Mouse (Mus musculus) forebrain, embryonic 14.5 days (tissue): ENCODE results near the gene Ncbp1. TPM values are rescaled to one million over a fixed set of nuclear protein-coding genes. Genes with fewer than 3 reads are reported as not detected.
A peak's percentile ranks its signal among the peaks of the same experiment; 100 is the strongest.
"Not testable (repeated sequence)": the region's sequence is repeated elsewhere in the genome, so short reads cannot be mapped to it uniquely, and the experiment has no call there.

Experiments
- ATAC-seq: fragments of 200-750 bp; cut with Nextera tagmentation; 2 replicates; pipeline ENCODE4 v1.8.0; 2017; ENCODE audit warnings: mild to moderate bottlenecking, moderate library complexity
- DNase-seq: peaks from one replicate; pipeline ENCODE4 v3.0.0-alpha.2; 2015; ENCODE audit warnings: low spot score
- H3K27ac ChIP-seq: fragments of 300-500 bp; sonication (generic); 2 replicates; pipeline ENCODE4 v1.5.1; 2014; ENCODE audit warnings: low read depth, mild to moderate bottlenecking, control low read depth, low read length, moderate library complexity
- H3K27me3 ChIP-seq: fragments of 300-500 bp; sonication (generic); replicated peaks from 2 replicates; pipeline ENCODE4 v1.6.1; 2014; ENCODE audit warnings: low read length, control low read depth, mixed read lengths; ENCODE audit not compliant: control insufficient read depth, insufficient read depth
- H3K36me3 ChIP-seq: fragments of 300-500 bp; sonication (generic); 2 replicates; pipeline ENCODE4 v1.6.1; 2014; ENCODE audit warnings: low read length, control low read depth; ENCODE audit not compliant: control insufficient read depth, insufficient read depth
- H3K4me1 ChIP-seq: fragments of 300-500 bp; sonication (generic); 2 replicates; pipeline ENCODE4 v1.6.1; 2014; ENCODE audit warnings: antibody characterized with exemption, low read length, control low read depth; ENCODE audit not compliant: control insufficient read depth, insufficient read depth
- H3K4me2 ChIP-seq: fragments of 300-500 bp; sonication (generic); 2 replicates; pipeline ENCODE4 v1.6.1; 2014; ENCODE audit warnings: mild to moderate bottlenecking, control low read depth, low read length
- H3K4me3 ChIP-seq: fragments of 300-500 bp; sonication (generic); 2 replicates; pipeline ENCODE4 v1.5.1; 2014; ENCODE audit warnings: low read depth, low read length, control low read depth
- H3K9ac ChIP-seq: fragments of 300-500 bp; sonication (generic); 2 replicates; pipeline ENCODE4 v1.6.1; 2014; ENCODE audit warnings: mild to moderate bottlenecking, low read length, control low read depth, moderate library complexity
- H3K9me3 ChIP-seq: fragments of 300-500 bp; sonication (generic); replicated peaks from 2 replicates; pipeline ENCODE4 v1.6.1; 2016; ENCODE audit warnings: low read length, control low read depth, mixed read lengths; ENCODE audit not compliant: control insufficient read depth
- WGBS: fragments of 180-500 bp; shearing (Covaris S2); extraction: QIAGEN DNeasy Blood & Tissue Kit; methylation state at CpG from one replicate; pipeline ENCODE4 v1.1.7; 2014; 5-methylcytosine and 5-hydroxymethylcytosine counted together
- polyA plus RNA-seq: library from polyadenylated mRNA; unstranded; fragments of >200 nt; fragmentation: Nextera tagmentation; extraction: Ambion mirVana; gene quantifications from 2 replicates; pipeline ENCODE4 v1.2.1, GENCODE M21; 2014

Ncbp1 gene
- polyA plus RNA-seq, 1 experiment from 2014 or later = 114 TPM

DNA sequence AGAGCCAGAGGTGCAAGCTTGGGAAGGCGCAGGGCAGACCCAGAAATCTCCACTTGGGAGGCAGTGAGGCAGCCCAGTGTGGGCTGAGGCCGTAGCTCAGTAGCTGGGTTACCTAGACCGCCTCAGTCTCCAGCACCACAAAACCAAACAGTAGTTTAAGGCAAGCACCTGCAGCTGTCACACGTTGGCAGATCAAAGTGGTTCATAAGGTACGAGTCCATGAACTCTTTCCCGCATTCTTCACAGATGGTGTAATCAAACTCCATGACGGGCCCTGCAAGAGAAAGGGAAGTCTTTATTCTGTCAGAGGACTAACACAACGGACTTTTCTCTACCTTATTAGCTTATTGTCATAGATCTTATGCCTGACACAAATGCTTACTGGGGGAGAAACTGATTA, 47.0 kb downstream of the Ncbp1 start:
- no peaks in the 10 kb centered on the region for H3K4me1 ChIP-seq
- no peak overlapping the region for H3K27ac ChIP-seq
- no peak overlapping the region for H3K4me2 ChIP-seq
- H3K36me3 ChIP-seq = peaks cover 87% of the 10 kb centered on the region
- ATAC-seq (no peak), DNase-seq (no peak)
- no peaks in the 10 kb centered on the region for H3K27me3 ChIP-seq
- no peak overlapping the region for H3K4me3 ChIP-seq
- no peaks in the 10 kb centered on the region for H3K9me3 ChIP-seq
- no peak overlapping the region for H3K9ac ChIP-seq
- WGBS = 62% methylated on average over 8 of the region's 8 CpGs

DNA sequence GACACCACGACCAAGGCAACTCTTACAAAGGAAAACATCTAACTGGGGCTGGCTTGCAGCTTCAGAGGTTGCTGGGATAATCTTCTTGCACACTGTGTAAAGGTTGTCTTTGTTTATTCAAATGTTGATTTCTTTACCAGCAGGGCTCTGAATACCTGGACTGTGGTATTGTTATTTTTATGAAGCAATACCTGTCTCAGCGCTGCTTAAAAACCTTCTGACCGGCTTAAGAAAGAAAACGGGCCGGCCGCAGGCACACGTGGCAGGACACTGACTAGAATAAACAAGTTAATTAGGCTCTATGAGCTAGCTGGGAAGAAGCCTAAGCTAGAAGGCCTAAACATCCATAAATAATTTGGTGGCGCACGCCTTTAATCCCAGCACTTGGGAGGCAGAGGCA, 47.5 kb downstream of the Ncbp1 start:
- H3K27me3 ChIP-seq = no peaks in the 10 kb centered on the region
- H3K27ac ChIP-seq = no peak overlapping the region
- DNase-seq (no peak), ATAC-seq (no peak)
- peaks cover 89% of the 10 kb centered on the region for H3K36me3 ChIP-seq
- H3K4me1 ChIP-seq = no peaks in the 10 kb centered on the region
- WGBS = 68% methylated on average over 9 of the region's 9 CpGs
- no peak overlapping the region for H3K4me3 ChIP-seq
- no peak overlapping the region for H3K9ac ChIP-seq
- no peaks in the 10 kb centered on the region for H3K9me3 ChIP-seq
- H3K4me2 ChIP-seq = no peak overlapping the region

DNA sequence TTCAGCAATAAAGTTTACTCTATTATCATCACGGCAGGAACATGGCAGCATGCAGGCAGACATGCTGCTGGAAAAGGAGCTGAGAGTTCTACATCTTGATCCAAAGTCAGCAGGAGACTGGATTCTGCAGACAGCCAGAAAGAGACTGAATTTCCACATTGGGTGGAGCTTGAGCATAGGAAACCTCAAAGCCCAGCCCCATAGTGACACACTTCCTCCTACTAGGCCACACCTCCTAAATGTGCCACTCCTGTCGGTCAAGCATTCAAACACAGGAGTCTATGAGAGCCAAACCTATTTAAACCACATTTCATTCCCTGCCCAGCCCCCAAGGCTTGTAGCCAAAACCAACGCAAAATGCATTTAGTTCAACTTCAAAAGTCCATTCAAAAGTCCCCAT, 48.1 kb downstream of the Ncbp1 start:
- no peaks in the 10 kb centered on the region for H3K4me1 ChIP-seq
- no peak for DNase-seq
- H3K27me3 ChIP-seq = no peaks in the 10 kb centered on the region
- no peak overlapping the region for H3K9ac ChIP-seq
- H3K4me2 ChIP-seq = no peak overlapping the region
- WGBS = 83% methylated on average over 3 of the region's 3 CpGs
- H3K4me3 ChIP-seq = no peak overlapping the region
- no peak overlapping the region for H3K27ac ChIP-seq
- no peak for ATAC-seq
- no peaks in the 10 kb centered on the region for H3K9me3 ChIP-seq
- H3K36me3 ChIP-seq = peaks cover 87% of the 10 kb centered on the region

DNA sequence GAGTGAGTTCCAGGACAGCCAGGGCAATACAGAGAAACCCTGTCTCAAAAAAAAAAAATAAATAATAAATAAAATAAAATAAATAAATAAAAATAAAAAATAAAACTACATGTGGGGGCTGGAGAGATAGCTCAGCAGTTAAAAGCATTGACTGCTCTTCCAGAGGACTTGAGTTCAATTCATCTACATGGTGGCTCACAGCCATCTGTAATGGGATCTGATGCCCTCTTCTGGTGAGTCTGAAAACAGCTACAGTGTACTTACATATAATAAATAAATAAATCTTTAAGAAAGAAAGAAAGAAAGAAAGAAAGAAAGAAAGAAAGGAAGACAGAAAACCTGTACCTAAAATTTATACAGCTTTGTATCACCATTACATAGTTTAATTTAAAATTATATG, 53.6 kb downstream of the Ncbp1 start:
- Histone ChIP-seq H3K36me3 (peaks cover 38% of the 10 kb centered on the region), H3K4me1 (peaks cover 13% of the 10 kb centered on the region)
- not testable (repeated sequence) for DNase-seq, H3K27me3 ChIP-seq, H3K4me3 ChIP-seq, H3K27ac ChIP-seq, H3K4me2 ChIP-seq, ATAC-seq, H3K9me3 ChIP-seq, H3K9ac ChIP-seq

DNA sequence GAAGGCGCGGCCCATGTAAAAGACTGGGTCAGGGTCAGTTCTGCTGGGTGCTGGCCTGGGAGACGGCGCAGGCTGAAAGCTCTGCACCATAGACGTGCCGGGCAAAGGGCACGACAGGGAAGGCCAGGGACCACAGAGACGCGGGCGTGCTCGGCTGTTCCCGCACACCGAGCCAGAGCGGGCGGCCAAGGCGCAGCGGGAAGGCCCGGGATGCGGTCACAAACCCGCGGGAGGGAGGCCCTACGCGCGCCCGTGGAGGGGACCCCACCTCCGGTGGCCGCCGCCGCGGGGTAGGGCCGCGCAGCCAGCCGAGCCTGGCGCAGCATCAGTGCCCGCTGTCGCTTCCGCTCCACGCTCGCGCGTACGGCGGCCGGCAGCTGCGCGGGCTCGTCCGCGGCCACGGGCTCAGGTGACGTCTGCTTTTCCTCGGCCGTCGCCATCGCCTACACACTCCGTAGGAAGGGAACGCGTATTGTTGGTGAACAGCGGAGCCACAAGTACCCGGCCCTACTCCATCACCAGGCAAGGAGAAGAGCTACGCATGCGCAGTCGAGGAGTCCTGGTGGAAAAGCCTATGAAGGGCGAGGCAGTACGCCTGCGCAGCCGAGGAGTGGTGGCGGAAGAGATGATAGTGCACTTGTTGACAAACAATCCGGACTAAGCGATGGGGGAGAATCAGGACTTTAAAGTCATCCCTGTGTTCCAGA, 57.5 kb downstream of the Ncbp1 start, which contains the start of gene Xpa:
Gene Xpa (minus strand): TSS at position 531 of the 707 bp plus-strand sequence.
- Histone ChIP-seq H3K27me3 (no peaks in the 10 kb centered on the region; the same call in 1 of the 2 replicates), H3K27ac (peak within 1 kb of the TSS; percentile 93), H3K9me3 (no peaks in the 10 kb centered on the region), H3K9ac (peak within 1 kb of the TSS; percentile 96), H3K4me1 (peaks cover 13% of the 10 kb centered on the region), H3K4me3 (peak within 1 kb of the TSS; percentile 84), H3K36me3 (0 out of 2 replicates have a peak, but pooled peaks cover 4% of the 10 kb centered on the region), H3K4me2 (peak within 1 kb of the TSS; percentile 81)
- peak; percentile 99 for DNase-seq
- ATAC-seq = peak; percentile 98
- under 1% methylated on average over 70 of the region's 70 CpGs for WGBS

DNA sequence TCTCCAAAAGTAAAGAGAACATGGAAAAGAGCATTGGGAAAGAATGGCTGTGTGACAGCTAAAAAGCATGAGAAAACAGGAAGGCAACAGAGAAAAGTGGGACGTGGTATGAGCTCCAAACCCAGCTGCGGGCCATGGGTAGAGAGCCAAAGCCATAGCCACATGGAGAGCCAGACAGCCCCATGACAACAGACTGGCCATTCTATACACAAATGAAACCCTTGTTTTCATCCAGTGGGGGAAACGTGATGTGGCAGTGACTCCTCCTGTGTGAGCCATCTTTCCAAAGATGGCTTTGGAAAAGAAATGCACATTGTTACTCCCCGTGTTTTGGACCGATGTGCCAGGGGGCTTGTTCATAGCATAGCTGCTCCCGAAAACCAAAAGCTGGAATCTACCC, 58.1 kb downstream of the Ncbp1 start:
- peak overlapping the region; percentile 96 for H3K9ac ChIP-seq
- DNase-seq = no peak
- H3K4me1 ChIP-seq = peaks cover 13% of the 10 kb centered on the region
- 43% methylated on average over 6 of the region's 6 CpGs for WGBS
- ATAC-seq = peak; percentile 26
- no peaks in the 10 kb centered on the region; the same call in 1 of the 2 replicates for H3K27me3 ChIP-seq
- peak overlapping the region; percentile 84 for H3K4me3 ChIP-seq
- H3K27ac ChIP-seq = peak overlapping the region; percentile 93; the same call in 1 of the 2 replicates
- no peaks in the 10 kb centered on the region for H3K36me3 ChIP-seq
- H3K9me3 ChIP-seq = no peaks in the 10 kb centered on the region
- H3K4me2 ChIP-seq = peak overlapping the region; percentile 81

DNA sequence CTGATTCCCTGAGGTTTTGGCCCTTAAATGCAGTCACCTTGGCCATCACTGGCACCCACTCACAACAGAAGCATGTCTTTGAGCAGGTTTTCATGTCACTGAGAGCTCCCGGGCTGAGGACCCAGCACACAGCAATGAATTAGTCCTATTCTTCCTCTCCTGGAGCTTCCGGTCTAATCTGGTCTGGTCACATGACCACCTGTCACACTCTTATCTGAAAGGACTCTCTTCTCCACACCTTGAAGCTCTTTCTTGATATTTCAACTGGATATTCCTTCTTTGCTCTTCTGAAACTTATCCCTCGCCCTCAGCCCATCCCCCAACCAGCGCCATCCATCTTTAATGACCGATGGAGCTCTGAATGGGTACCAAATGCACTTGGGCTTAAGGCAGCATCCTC, 59.7 kb downstream of the Ncbp1 start:
- no peak overlapping the region for H3K4me3 ChIP-seq
- H3K36me3 ChIP-seq = no peaks in the 10 kb centered on the region
- ATAC-seq (no peak), DNase-seq (no peak)
- H3K27ac ChIP-seq = no peak overlapping the region
- H3K9me3 ChIP-seq = no peaks in the 10 kb centered on the region
- H3K27me3 ChIP-seq = no peaks in the 10 kb centered on the region; the same call in 1 of the 2 replicates
- H3K9ac ChIP-seq = no peak overlapping the region
- WGBS = 64% methylated on average over 5 of the region's 5 CpGs
- no peak overlapping the region for H3K4me2 ChIP-seq
- peaks cover 13% of the 10 kb centered on the region for H3K4me1 ChIP-seq

DNA sequence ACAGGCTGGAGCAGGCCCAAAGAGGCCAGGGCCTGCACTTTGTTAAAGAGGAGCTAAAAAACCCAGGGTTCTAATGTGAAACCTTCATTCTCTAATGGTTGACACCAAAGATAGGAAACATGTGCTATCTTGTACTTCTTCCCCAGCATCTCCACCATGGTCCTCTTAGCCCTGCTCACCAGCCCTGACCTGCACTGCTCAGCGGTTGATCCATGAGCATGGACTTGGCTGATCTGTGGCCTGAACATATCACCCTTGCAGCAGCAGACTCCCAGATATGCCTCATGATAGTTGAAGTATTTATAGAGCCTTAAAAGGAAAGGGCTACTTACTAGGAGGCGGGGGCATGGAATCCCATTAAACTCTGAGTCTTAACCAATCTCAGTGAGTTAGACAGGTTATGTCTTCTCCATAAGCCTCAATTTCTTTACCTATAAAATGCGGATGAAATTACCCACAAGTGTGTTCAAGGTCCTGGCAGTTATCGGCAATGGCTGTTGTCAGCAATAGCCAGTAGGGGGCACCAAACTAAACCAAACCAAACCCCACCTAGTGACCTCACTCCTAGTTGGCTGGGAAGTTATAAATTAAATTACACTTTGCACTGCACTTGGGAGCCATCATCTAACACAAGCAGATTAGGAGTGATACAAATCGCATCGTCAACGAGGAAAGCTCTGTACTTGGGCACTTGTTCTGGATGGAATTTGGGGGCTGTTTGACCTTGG, 63.6 kb downstream of the Ncbp1 start:
- Histone ChIP-seq H3K4me2 (peak overlapping the region; percentile 49), H3K27ac (no peak overlapping the region), H3K27me3 (no peaks in the 10 kb centered on the region; the same call in 1 of the 2 replicates), H3K4me1 (no peaks in the 10 kb centered on the region), H3K9me3 (no peaks in the 10 kb centered on the region), H3K4me3 (peak overlapping the region; percentile 21), H3K9ac (no peak overlapping the region), H3K36me3 (no peaks in the 10 kb centered on the region)
- ATAC-seq = peak; percentile 75
- DNase-seq = peak; percentile 92
- 14% methylated on average over 7 of the region's 7 CpGs for WGBS
